6 mouse cellular contexts compared by ENCODE assay signal in genomic region chr9:53143508-53143907, GRCm38 (mm10).
"Had no signal": no experiment of that assay in that cellular context is flagged by ENCODE, and none has a peak within 500 bp of the region (broad histone marks: within the 10 kb centered on the region; RNA-seq: fewer than 3 reads in every experiment).

No protein-coding gene starts in this region.

- H3K36me3 ChIP-seq: neural tube, embryonic 12.5 days; neural tube, embryonic 13.5 days; neural tube, embryonic 15.5 days; stomach, embryonic 15.5 days had no signal

- H3K4me1 ChIP-seq: neural tube, embryonic 12.5 days; neural tube, embryonic 13.5 days; neural tube, embryonic 15.5 days; stomach, embryonic 15.5 days had no signal

- DNase-seq: thymus, adult 18-20 months had no signal

- H3K4me3 ChIP-seq: neural tube, embryonic 12.5 days; neural tube, embryonic 13.5 days; neural tube, embryonic 15.5 days; stomach, embryonic 15.5 days had no signal

- H3K9me3 ChIP-seq: neural tube, embryonic 12.5 days; neural tube, embryonic 13.5 days; neural tube, embryonic 15.5 days; stomach, embryonic 15.5 days had no signal

- H3K27me3 ChIP-seq: neural tube, embryonic 12.5 days; neural tube, embryonic 13.5 days; neural tube, embryonic 15.5 days; stomach, embryonic 15.5 days had no signal

- H3K27ac ChIP-seq: neural tube, embryonic 12.5 days; neural tube, embryonic 13.5 days; neural tube, embryonic 15.5 days; stomach, embryonic 15.5 days; stomach, postnatal 0 days had no signal

- H3K9ac ChIP-seq: neural tube, embryonic 12.5 days; neural tube, embryonic 13.5 days; neural tube, embryonic 15.5 days; stomach, embryonic 15.5 days had no signal

- H3K4me2 ChIP-seq: neural tube, embryonic 12.5 days; neural tube, embryonic 13.5 days; neural tube, embryonic 15.5 days; stomach, embryonic 15.5 days had no signal
